Mouse (Mus musculus) kidney, embryonic 14.5 days (tissue): ENCODE data around the gene Bag3. TPM values are rescaled to one million over a fixed set of nuclear protein-coding genes. Genes with fewer than 3 reads are reported as not detected.

Source experiments
- ATAC-seq: fragments of 200-750 bp; cut with Nextera tagmentation; 2 replicates; pipeline ENCODE4 v1.8.0; 2017; ENCODE audit warnings: moderate number of reproducible peaks, mild to moderate bottlenecking, moderate TSS enrichment, moderate library complexity; ENCODE audit not compliant: low FRiP score, low TSS enrichment
- H3K27ac ChIP-seq: fragments of 300-500 bp; sonication (generic); 2 replicates; pipeline ENCODE4 v1.5.1; 2014; ENCODE audit warnings: low read depth, mild to moderate bottlenecking, low read length, moderate library complexity, mixed read lengths
- H3K27me3 ChIP-seq: fragments of 300-500 bp; sonication (generic); 2 replicates; pipeline ENCODE4 v1.6.1; 2014; ENCODE audit warnings: mild to moderate bottlenecking, low read length; ENCODE audit not compliant: control insufficient read depth, insufficient read depth
- H3K36me3 ChIP-seq: fragments of 300-500 bp; sonication (generic); 2 replicates; pipeline ENCODE4 v1.6.1; 2014; ENCODE audit warnings: low read length, mixed read lengths; ENCODE audit not compliant: control insufficient read depth, insufficient read depth
- H3K4me1 ChIP-seq: fragments of 300-500 bp; sonication (generic); 2 replicates; pipeline ENCODE4 v1.6.1; 2014; ENCODE audit warnings: low read length, mixed read lengths; ENCODE audit not compliant: control insufficient read depth, insufficient read depth
- H3K4me2 ChIP-seq: fragments of 300-500 bp; sonication (generic); replicated peaks from 2 replicates; pipeline ENCODE4 v1.6.1; 2014; ENCODE audit warnings: low read depth, mild to moderate bottlenecking, low read length
- H3K4me3 ChIP-seq: fragments of 300-500 bp; sonication (generic); 2 replicates; pipeline ENCODE4 v1.5.1; 2014; ENCODE audit warnings: mild to moderate bottlenecking, low read length
- H3K9ac ChIP-seq: fragments of 300-500 bp; sonication (generic); 2 replicates; pipeline ENCODE4 v1.6.1; 2014; ENCODE audit warnings: low read depth, mild to moderate bottlenecking, low read length, moderate library complexity
- H3K9me3 ChIP-seq: fragments of 300-500 bp; sonication (generic); 2 replicates; pipeline ENCODE4 v1.6.1; 2016; ENCODE audit warnings: low read length; ENCODE audit not compliant: control insufficient read depth
- WGBS: fragments of 180-500 bp; shearing (Covaris S2); extraction: QIAGEN DNeasy Blood & Tissue Kit; methylation state at CpG from one replicate; pipeline ENCODE4 v1.1.7; 2014; 5-methylcytosine and 5-hydroxymethylcytosine counted together
- polyA plus RNA-seq: library from polyadenylated mRNA; unstranded; fragments of >200 nt; fragmentation: Nextera tagmentation; extraction: Ambion mirVana; gene quantifications from 2 replicates; pipeline ENCODE4 v1.2.1, GENCODE M21; 2014

The Bag3 gene
- polyA plus RNA-seq: 10.4 and 11.5 TPM in 2 replicates

DNA sequence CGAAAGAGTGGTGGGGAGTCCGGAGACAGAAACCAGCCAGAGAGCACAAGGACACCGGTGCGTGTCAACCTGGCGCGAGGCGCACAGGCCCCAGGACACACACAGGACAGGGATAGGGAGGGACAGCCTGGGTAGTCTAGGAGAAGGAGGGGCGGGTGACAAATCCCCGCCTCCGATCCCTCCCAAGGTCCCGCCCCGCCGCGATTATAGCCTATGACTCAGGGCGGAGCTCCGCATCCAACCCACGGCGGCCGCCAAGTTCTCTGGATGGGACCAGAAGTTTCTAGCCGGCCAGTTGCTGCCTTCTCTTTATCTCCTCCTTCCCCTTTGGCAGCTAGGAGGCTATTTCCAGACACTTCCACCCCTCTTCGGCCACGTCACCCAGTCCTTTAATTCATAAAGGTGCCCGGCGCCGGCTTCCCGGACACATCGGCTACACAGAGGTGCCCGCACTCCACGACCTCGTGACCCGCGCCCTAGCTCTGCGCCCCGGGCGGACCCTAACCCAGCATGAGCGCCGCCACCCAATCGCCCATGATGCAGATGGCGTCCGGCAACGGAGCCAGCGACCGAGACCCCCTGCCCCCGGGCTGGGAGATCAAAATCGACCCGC is at the start of gene Bag3:
Gene Bag3, plus strand, starts transcription at position 268 of the 613 bp plus-strand sequence.
- peak; percentile 97 for ATAC-seq
- Histone ChIP-seq H3K4me3 (peak within 1 kb of the TSS; percentile 54), H3K27ac (peak within 1 kb of the TSS; percentile 70), H3K4me2 (peak within 1 kb of the TSS; percentile 65), H3K36me3 (no peaks in the 10 kb centered on the region), H3K9ac (peak within 1 kb of the TSS; percentile 85), H3K27me3 (no peaks in the 10 kb centered on the region), H3K4me1 (0 out of 2 replicates have a peak, but pooled peaks cover 6% of the 10 kb centered on the region), H3K9me3 (no peaks in the 10 kb centered on the region)
- WGBS: under 1% methylated on average over 44 of the region's 46 CpGs

DNA sequence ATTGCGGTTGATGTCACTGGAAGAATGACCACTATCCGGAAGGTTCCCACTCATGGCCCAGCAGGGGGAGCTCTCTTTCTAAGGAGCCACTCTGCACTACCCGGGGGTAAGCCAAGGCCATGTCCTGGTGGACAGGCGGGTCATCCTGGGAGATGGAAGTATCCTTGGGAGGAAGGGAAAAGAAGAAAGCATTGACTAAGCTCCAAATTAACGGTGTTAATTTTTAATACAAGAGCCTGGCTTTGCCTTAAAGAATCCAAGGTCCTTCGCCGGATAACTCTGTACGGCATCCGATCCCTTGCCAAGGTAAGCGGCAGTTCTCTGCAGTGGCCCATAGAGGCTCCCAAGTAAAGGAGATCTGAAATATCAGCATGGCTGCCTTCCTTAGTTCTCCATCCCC is 49.1 kb upstream of the Bag3 start:
- WGBS: 42% methylated on average over 10 of the region's 10 CpGs
- H3K4me3 ChIP-seq: no peak overlapping the region

DNA sequence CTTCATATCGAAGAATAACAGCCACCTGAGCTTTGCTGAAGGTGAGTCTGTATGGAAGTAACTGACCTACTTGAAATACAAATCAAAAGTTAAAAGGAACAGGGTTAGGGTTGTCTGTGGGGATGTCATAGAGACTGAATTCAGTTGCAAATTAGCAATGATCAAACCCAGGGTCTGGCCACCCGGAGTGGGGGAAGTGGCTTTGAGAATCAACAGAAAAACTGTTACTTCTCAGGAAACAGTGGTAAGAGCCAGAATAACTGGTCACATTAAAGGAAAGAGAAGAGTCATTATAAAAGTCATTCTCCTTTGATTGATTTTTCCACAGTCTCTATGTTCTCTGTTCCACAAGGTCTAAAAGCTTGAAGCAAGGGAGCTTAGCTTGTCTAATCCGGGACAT is 34.4 kb upstream of the Bag3 start:
- Histone ChIP-seq H3K9ac (no peak overlapping the region), H3K36me3 (no peaks in the 10 kb centered on the region), H3K4me1 (no peaks in the 10 kb centered on the region), H3K27ac (no peak overlapping the region), H3K9me3 (peaks cover 16% of the 10 kb centered on the region; the same call in 1 of the 2 replicates), H3K4me2 (no peak overlapping the region), H3K27me3 (no peaks in the 10 kb centered on the region), H3K4me3 (no peak overlapping the region)
- WGBS: 95% methylated on average over 3 of the region's 3 CpGs
- ATAC-seq: no peak

More for the DNA sequence above, 49.1 kb upstream of the Bag3 start:
- H3K4me1 ChIP-seq: no peaks in the 10 kb centered on the region
- no peak overlapping the region for H3K27ac ChIP-seq
- H3K36me3 ChIP-seq: no peaks in the 10 kb centered on the region
- H3K9me3 ChIP-seq: no peaks in the 10 kb centered on the region
- no peaks in the 10 kb centered on the region for H3K27me3 ChIP-seq
- H3K9ac ChIP-seq: no peak overlapping the region
- peak; percentile 72; the same call in 1 of the 2 replicates for ATAC-seq
- H3K4me2 ChIP-seq: no peak overlapping the region

GRCm38 (mm10) chr7:128494546-128494945 is 28.9 kb upstream of the Bag3 start:
- 86% methylated on average over 5 of the region's 5 CpGs for WGBS
- Histone ChIP-seq H3K9ac (no peak overlapping the region), H3K9me3 (no peaks in the 10 kb centered on the region), H3K27ac (no peak overlapping the region), H3K4me1 (no peaks in the 10 kb centered on the region), H3K27me3 (no peaks in the 10 kb centered on the region), H3K4me3 (no peak overlapping the region), H3K36me3 (no peaks in the 10 kb centered on the region), H3K4me2 (no peak overlapping the region)
- no peak for ATAC-seq

DNA sequence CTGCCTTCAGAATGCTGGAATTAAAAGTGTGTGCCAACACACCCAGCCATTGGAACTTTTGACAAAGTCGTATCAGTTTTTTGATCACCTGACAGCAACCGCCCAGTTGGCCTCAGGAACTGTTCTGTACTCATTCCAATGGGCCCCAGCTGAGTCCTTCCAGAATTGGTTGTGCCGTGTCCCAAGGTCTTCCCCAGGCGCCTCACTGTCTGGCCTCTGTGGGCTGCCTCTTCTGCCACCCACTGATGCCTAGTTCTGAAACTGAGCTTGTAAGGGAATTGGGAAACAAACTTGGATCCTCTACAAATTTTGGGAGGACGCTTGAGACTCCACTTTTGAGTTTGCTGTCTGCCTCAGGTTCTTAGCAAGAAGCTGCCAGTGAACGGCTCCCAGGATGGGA is 23.6 kb upstream of the Bag3 start:
- H3K9me3 ChIP-seq: no peaks in the 10 kb centered on the region
- no peaks in the 10 kb centered on the region for H3K27me3 ChIP-seq
- no peaks in the 10 kb centered on the region for H3K36me3 ChIP-seq
- H3K4me2 ChIP-seq: no peak overlapping the region
- H3K9ac ChIP-seq: no peak overlapping the region
- no peak overlapping the region for H3K27ac ChIP-seq
- no peak overlapping the region for H3K4me3 ChIP-seq
- WGBS: 73% methylated on average over 6 of the region's 6 CpGs
- H3K4me1 ChIP-seq: no peaks in the 10 kb centered on the region
- ATAC-seq: no peak

GRCm38 (mm10) chr7:128504091-128504490 is 19.3 kb upstream of the Bag3 start:
- Histone ChIP-seq H3K4me2 (no peak overlapping the region), H3K9me3 (no peaks in the 10 kb centered on the region), H3K27ac (no peak overlapping the region), H3K4me3 (no peak overlapping the region), H3K9ac (no peak overlapping the region), H3K36me3 (no peaks in the 10 kb centered on the region), H3K4me1 (no peaks in the 10 kb centered on the region), H3K27me3 (no peaks in the 10 kb centered on the region)
- ATAC-seq: no peak
- WGBS: 91% methylated on average over 6 of the region's 6 CpGs

GRCm38 (mm10) chr7:128511936-128512335 is 11.5 kb upstream of the Bag3 start:
- Histone ChIP-seq H3K9me3 (no peaks in the 10 kb centered on the region), H3K4me2 (no peak overlapping the region), H3K36me3 (no peaks in the 10 kb centered on the region), H3K9ac (no peak overlapping the region), H3K4me3 (no peak overlapping the region), H3K4me1 (peaks cover 5% of the 10 kb centered on the region; the same call in 1 of the 2 replicates), H3K27me3 (no peaks in the 10 kb centered on the region), H3K27ac (no peak overlapping the region)
- WGBS: 92% methylated on average over 5 of the region's 5 CpGs
- no peak for ATAC-seq

- WGBS: 35% methylated on average over 7 of the region's 7 CpGs
- ATAC-seq: no peak
- no peak overlapping the region for H3K4me2 ChIP-seq
Observed at GRCm38 (mm10) chr7:128513512-128513911, 9.9 kb upstream of the Bag3 start.

DNA sequence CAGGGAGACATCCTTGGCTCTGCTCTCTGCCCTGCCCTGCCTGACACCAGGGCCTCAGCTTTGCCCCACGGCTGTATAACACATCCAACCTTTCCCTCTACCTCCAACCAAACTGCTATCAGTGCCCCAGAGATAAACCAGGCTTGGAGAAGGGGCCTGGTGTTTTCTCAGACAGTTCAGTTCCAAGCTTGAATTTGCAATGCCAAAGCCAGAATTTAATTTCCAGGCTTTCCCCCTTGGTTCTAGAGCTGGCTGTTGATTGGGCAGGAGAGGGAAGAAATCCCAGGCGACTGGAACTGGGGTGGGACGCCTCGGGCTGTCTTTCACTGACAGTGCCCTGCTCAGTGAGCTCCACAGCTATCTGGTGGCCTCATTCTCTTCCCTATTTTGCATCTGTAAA is 9.1 kb upstream of the Bag3 start:
- Histone ChIP-seq H3K9me3 (no peaks in the 10 kb centered on the region), H3K27ac (no peak overlapping the region), H3K4me3 (no peak overlapping the region), H3K27me3 (no peaks in the 10 kb centered on the region), H3K36me3 (no peaks in the 10 kb centered on the region), H3K4me1 (peaks cover 5% of the 10 kb centered on the region; the same call in 1 of the 2 replicates), H3K9ac (no peak overlapping the region), H3K4me2 (no peak overlapping the region)
- WGBS: 52% methylated on average over 4 of the region's 4 CpGs
- no peak for ATAC-seq

More at GRCm38 (mm10) chr7:128513512-128513911, 9.9 kb upstream of the Bag3 start:
- no peaks in the 10 kb centered on the region for H3K36me3 ChIP-seq
- H3K9ac ChIP-seq: no peak overlapping the region
- no peak overlapping the region for H3K27ac ChIP-seq
- H3K4me1 ChIP-seq: peaks cover 5% of the 10 kb centered on the region; the same call in 1 of the 2 replicates
- H3K4me3 ChIP-seq: no peak overlapping the region
- no peaks in the 10 kb centered on the region for H3K27me3 ChIP-seq
- no peaks in the 10 kb centered on the region for H3K9me3 ChIP-seq
